Mouse (Mus musculus) erythroblast, embryonic 14.5 days (primary cell): ENCODE data around the gene Dld. TPM values are rescaled to one million over a fixed set of nuclear protein-coding genes. Genes with fewer than 3 reads are reported as not detected.

Source experiments
- H3K27me3 ChIP-seq: 2 replicates; pipeline ENCODE4 v1.6.1; 2012; ENCODE audit warnings: inconsistent platforms; ENCODE audit not compliant: control insufficient read depth
- H3K36me3 ChIP-seq: 2 replicates; pipeline ENCODE4 v1.6.1; 2012; ENCODE audit warnings: mild to moderate bottlenecking, inconsistent platforms; ENCODE audit not compliant: control insufficient read depth
- H3K4me1 ChIP-seq: 2 replicates; pipeline ENCODE4 v1.6.1; 2012; ENCODE audit warnings: inconsistent platforms; ENCODE audit not compliant: control insufficient read depth
- H3K4me3 ChIP-seq: replicated peaks from 2 replicates; pipeline ENCODE3; 2012; ENCODE audit warnings: moderate library complexity, mild to moderate bottlenecking, inconsistent platforms
- H3K9me3 ChIP-seq: 2 replicates; pipeline ENCODE4 v1.6.1; 2012; ENCODE audit warnings: low read length, inconsistent platforms, mixed read lengths; ENCODE audit not compliant: control insufficient read depth
- GATA1 ChIP-seq: IDR thresholded peaks from 2 replicates; pipeline ENCODE4 v1.6.1; 2012; ENCODE audit warnings: low read length, inconsistent platforms, mixed read lengths
- TAL1 ChIP-seq: IDR thresholded peaks from 3 replicates; pipeline ENCODE4 v1.6.1; 2012; ENCODE audit warnings: low read length, inconsistent platforms, mixed read lengths
- polyA plus RNA-seq: library from polyadenylated mRNA; stranded (reverse); fragments of >175 nt; gene quantifications from 2 replicates; pipeline ENCODE4 v1.2.3, GENCODE M21; 2012

Gene Dld
- polyA plus RNA-seq, 1 experiment = 0.45 TPM

GRCm38 (mm10) chr12:31289046-31289445 is 62.2 kb downstream of the Dld start:
- no peaks in the 10 kb centered on the region for H3K4me1 ChIP-seq
- no peaks in the 10 kb centered on the region for H3K27me3 ChIP-seq
- H3K36me3 ChIP-seq = no peaks in the 10 kb centered on the region
- no peaks in the 10 kb centered on the region for H3K9me3 ChIP-seq
- H3K4me3 ChIP-seq = no peak overlapping the region
- TF ChIP-seq GATA1 = no peak
- no peak for TF ChIP-seq TAL1

- H3K27me3 ChIP-seq = no peaks in the 10 kb centered on the region
- no peak overlapping the region for H3K4me3 ChIP-seq
- TF ChIP-seq GATA1 (no peak), TAL1 (no peak)
- no peaks in the 10 kb centered on the region for H3K9me3 ChIP-seq
- no peaks in the 10 kb centered on the region for H3K36me3 ChIP-seq
- no peaks in the 10 kb centered on the region for H3K4me1 ChIP-seq
Measured at GRCm38 (mm10) chr12:31283617-31284136, 67.6 kb downstream of the Dld start.

- no peaks in the 10 kb centered on the region for H3K36me3 ChIP-seq
- no peaks in the 10 kb centered on the region for H3K9me3 ChIP-seq
- H3K4me1 ChIP-seq = no peaks in the 10 kb centered on the region
- no peak overlapping the region for H3K4me3 ChIP-seq
- no peak for TF ChIP-seq TAL1
- no peak for TF ChIP-seq GATA1
- no peaks in the 10 kb centered on the region for H3K27me3 ChIP-seq
Measured at GRCm38 (mm10) chr12:31283131-31283530, 68.1 kb downstream of the Dld start.

- H3K4me1 ChIP-seq = no peaks in the 10 kb centered on the region
- TF ChIP-seq TAL1 = no peak
- TF ChIP-seq GATA1 = no peak
- H3K4me3 ChIP-seq = no peak overlapping the region
- H3K27me3 ChIP-seq = no peaks in the 10 kb centered on the region
- no peaks in the 10 kb centered on the region for H3K9me3 ChIP-seq
- no peaks in the 10 kb centered on the region for H3K36me3 ChIP-seq
Measured at GRCm38 (mm10) chr12:31282241-31282640, 69.0 kb downstream of the Dld start.

Other genes with a start within 250 kb of the Dld start
- gene Gm6993, start 110.7 kb downstream of the Dld start, polyA plus RNA-seq = not detected in 2 replicates
- 0.01 and 0.13 TPM in 2 replicates for gene Lamb1, start 86.2 kb downstream of the Dld start, polyA plus RNA-seq
- gene Slc26a3, start 39.4 kb upstream of the Dld start, polyA plus RNA-seq = 0.01 TPM in 1 of 2 replicates, not detected in the other
- gene Cbll1, start 148.2 kb upstream of the Dld start, polyA plus RNA-seq = 0.17 TPM in 2 replicates
- not detected in 2 replicates for gene Slc26a4, start 208.5 kb upstream of the Dld start, polyA plus RNA-seq